Mouse (Mus musculus) heart, adult 9 months (tissue): ENCODE results near the gene Fgfr2.

Experiments
- DNase-seq, 2 experiments: peaks; one replicate each; pipeline ENCODE4 v3.0.0; 2022; ENCODE audit warnings: low spot score in 2 of 2

Gene Fgfr2

GRCm38 (mm10) chr7:131855641-131856040 lies 1267.5 kb downstream of the Fgfr2 start:
- no peak for DNase-seq

DNA sequence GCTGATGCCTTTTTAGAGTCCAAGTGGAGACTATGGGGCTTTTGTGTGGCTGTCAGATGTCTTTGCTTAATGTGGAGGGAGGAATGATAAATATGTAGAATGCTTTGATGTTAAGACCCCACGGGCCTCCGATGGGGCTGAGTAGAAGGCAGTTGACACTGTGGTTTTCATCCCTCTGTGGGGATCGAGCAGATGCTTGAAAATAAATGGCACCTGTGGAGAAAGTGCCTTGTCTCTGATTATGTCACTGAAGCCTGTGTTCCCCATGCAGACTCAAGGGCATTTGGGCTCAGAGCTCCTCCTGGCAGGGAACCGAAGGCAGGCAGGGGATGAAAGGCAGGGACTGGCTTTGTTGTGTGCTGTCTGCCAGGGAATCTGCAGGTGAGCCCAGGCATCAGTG lies 1272.6 kb downstream of the Fgfr2 start:
- no peak for DNase-seq

- DNase-seq, result no peak
Measured at GRCm38 (mm10) chr7:131846066-131846905, 1276.9 kb downstream of the Fgfr2 start.

- no peak for DNase-seq
Measured at GRCm38 (mm10) chr7:131830261-131830660, 1292.9 kb downstream of the Fgfr2 start.

DNA sequence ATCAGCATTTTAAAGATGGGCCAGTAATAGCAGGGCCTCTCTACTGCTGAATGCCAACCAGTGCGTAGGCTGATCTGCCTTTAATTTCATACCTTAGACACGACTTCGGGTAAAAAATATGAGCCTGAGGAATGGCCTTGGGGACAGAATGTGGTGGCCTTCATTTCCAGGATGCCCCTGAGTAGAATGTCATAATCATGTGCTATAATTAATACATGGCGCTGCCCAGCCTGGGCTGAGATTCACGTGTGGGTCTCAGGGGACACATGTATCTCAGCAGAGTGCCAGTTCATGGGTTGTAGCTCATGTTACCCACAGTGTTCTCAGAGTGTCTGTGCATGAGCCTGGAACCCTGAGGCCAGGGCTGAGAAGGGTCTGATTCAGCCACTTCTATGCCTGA lies 1296.3 kb downstream of the Fgfr2 start:
- DNase-seq, result no peak

GRCm38 (mm10) chr7:131817976-131818375 lies 1305.2 kb downstream of the Fgfr2 start:
- no peak for DNase-seq

GRCm38 (mm10) chr7:131816641-131817040 lies 1306.5 kb downstream of the Fgfr2 start:
- no peak for DNase-seq

DNA sequence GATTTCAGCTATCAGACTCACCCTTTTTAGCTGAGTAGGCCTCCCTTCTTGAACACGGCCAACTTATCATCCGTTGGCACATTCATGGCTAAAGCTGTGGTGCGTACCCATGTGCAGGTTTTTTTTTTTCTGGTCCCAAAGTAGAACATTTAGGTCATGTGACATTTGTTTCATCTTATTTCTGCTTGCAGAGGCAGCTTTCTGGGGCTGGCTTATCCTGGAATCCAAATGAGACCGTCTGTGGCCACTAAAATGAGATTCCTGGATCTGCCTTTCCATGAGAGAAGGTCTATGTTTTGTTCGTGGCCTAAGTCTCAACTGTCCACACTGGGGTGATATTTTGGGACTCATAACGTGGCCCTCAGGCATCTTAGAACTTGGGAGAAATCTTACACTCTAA lies 1311.0 kb downstream of the Fgfr2 start:
- DNase-seq, result no peak

- DNase-seq, result no peak
Measured at GRCm38 (mm10) chr7:131810916-131811315, 1312.2 kb downstream of the Fgfr2 start.

DNA sequence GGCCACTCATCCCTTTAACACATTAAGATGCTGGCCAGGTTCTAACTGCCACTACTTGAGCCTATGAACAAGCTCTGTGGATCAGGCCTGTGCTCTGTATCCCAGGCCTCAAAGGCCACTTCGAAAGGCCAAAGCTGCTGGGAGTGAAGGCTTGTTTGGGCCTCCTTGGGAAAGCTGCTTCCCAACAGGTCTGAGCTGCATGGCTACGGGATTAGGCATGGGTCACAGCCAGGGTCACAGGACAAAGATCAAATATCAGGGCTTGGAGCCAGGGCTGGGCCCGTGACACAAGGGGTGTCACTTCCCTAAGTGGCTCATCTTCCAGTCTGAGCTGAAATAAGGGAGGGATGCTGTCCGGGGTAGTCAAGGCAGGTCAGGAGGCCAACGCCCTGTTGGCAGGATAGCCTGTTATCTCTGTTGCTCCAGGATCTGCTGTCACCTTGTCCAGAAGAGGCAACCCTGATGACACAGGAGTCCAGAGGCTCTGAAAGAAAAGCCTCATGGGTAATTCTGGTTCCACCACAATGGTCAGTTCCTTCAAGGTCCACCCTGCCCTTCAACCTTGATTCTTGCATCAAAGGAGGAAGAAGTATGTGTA lies 1313.5 kb downstream of the Fgfr2 start:
- no peak for DNase-seq

- DNase-seq, result no peak
Measured at GRCm38 (mm10) chr7:131807257-131807656, 1315.9 kb downstream of the Fgfr2 start.

- DNase-seq, result no peak
Measured at GRCm38 (mm10) chr7:131805525-131806202, 1317.5 kb downstream of the Fgfr2 start.

DNA sequence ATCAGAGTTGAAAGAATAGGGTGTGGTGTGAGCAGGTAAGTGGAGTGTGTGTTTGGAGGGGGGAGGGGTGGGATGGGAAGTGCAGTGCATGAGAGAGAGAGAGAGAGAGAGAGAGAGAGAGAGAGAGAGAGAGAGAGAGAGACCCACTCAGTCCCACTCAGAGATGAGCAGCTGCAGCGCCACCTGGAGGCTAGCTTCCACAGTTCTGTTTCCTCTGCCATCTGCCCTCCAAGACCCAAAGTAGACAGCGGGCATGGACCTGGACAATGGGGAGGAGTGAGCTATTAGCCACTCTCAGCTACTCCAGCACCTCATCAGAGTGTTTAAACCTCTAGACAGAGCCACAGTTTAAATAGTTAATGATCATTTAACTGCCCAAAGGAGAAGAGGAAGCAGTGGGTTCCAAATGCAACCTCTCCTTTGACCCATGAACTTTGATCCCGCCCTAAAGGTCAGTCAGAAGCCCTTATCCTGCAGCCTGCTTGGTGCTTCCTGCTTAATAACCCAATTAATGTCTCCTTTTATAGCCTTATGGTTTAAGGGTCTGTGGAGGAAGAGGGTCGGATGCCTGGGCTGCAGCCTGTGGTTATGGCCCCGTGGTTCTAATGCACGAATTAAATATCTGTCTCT lies 1322.6 kb downstream of the Fgfr2 start:
- DNase-seq, result no peak

DNA sequence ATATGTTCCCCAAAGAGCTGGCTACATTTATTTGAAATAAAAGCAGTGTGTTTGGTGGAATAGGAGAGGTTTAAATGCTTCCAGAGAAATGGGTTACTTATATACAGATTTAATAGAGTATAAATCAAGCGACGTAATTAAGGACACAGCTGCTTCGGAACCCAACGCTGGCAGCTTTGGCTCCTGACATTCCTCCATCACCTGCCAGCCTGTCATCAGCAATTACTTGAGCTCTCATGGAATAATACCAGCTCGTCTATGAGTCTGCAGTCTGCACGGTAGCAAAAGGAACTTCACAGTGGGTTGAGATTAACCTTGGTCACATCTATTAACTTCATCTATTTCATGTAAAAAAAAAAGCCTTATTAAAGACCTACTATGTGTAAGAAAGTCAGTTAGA lies 1326.0 kb downstream of the Fgfr2 start:
- DNase-seq, result no peak

- DNase-seq, result no peak
Measured at GRCm38 (mm10) chr7:131788595-131789206, 1334.4 kb downstream of the Fgfr2 start.

- DNase-seq, result no peak
Measured at GRCm38 (mm10) chr7:131785721-131786120, 1337.4 kb downstream of the Fgfr2 start.

DNA sequence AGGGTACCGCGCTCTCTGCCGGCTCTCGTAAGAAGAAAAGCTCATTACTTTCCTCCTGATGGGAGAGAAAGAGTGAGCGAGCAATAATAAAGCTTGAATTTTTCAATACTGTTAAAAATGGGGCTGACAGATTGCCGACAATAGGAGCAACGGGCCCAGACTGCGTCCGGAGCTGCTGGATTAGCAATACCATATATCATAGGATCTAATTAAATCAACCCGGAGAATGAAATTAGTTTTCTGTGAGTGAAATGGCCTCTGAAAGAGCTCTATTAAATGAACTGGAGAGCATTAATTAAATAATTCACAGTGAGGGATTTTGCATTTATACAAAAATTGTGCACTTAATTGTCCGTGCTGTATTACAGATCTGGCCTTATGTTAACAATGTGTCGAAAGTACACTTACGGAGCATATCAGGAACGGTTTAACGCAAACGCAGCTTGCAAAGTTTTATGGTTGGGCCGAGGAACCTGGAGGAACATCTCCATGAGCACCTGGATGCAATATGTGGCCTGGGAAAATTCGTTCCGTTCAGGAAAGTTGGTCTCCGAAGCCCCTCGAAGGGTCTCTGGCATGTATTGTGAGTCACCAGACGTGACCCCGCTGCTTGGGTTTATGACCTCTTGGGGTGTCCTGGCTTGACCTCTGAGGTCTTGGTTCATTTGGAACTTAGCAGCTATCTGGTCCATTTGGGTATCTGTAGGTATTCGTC lies 1344.7 kb downstream of the Fgfr2 start:
- DNase-seq, result no peak

DNA sequence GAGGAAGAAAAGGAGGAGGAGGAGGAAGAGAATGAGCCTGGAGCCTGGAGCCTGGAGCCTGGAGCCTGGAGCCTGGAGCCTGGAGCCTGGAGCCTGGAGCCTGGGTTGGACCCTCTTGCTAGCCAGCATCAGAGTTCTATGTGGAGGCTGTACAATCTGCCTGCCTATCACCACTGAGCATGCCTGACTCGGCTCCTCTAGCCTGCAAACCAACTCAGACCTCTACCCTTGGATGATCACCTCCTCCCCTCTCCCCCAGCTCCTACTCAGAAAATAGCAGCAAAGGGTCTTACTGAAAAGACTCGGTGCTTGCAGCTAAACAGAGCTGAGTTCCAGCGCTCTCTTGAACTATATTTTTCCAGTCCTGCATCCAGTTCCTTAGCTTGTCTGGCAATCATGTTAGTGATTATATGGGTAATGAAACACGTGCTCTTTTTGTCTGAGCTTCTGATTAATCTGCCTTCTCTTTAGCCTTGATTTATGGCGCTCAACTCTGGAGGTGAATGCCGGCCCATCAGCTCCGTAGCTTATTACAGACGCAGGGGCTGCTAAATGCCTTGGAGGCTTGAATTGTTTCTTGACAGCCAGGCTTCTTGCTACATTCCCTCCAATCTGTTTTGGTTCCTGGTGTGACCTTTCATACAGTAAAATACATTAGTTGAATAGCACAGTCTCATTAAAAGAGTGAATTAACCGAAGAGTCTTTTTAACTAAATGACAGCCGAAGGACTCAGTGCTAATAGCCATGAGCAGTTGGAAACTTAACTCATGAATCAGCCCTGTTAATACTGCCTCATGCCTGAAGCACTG lies 1345.5 kb downstream of the Fgfr2 start:
- DNase-seq, result no peak

- DNase-seq, result no peak
Measured at GRCm38 (mm10) chr7:131776191-131776752, 1346.9 kb downstream of the Fgfr2 start.

GRCm38 (mm10) chr7:131757922-131758321 lies 1365.2 kb downstream of the Fgfr2 start:
- no peak for DNase-seq
